Comparison of ENCODE assay signal across 8 mouse cellular contexts in genomic region chr7:44898607-44899006, GRCm38 (mm10). TPM values are rescaled to one million over a fixed set of nuclear protein-coding genes. Genes with fewer than 3 reads are reported as not detected.
A peak's percentile ranks its signal among the peaks of the same experiment; 100 is the strongest.
DNase-seq lines count a peak whose midpoint lies in the region; ATAC-seq and TF ChIP-seq lines count a peak whose summit lies in the region.

No protein-coding gene starts in this region.

- peaks cover 12% of the 10 kb centered on the region for H3K36me3 ChIP-seq in intestine, embryonic 15.5 days
- peaks cover 32% of the 10 kb centered on the region for H3K36me3 ChIP-seq in liver, postnatal 0 days (replicated peaks; ENCODE audit: insufficient read depth, low read length)

- H3K4me3 ChIP-seq in intestine, embryonic 15.5 days (replicated peaks): no peak overlapping the region
- no peak overlapping the region for H3K4me3 ChIP-seq in liver, postnatal 0 days (ENCODE audit: low read depth, low read length)

- no peaks in the 10 kb centered on the region for H3K9me3 ChIP-seq in intestine, embryonic 15.5 days
- H3K9me3 ChIP-seq in liver, postnatal 0 days (ENCODE audit: low read length): no peaks in the 10 kb centered on the region

- no peaks in the 10 kb centered on the region for H3K27me3 ChIP-seq in intestine, embryonic 15.5 days (replicated peaks)
- H3K27me3 ChIP-seq in liver, postnatal 0 days (ENCODE audit: insufficient read depth, low read length): no peaks in the 10 kb centered on the region

- peaks cover 29% of the 10 kb centered on the region for H3K4me1 ChIP-seq in intestine, embryonic 15.5 days (replicated peaks)
- peaks cover 26% of the 10 kb centered on the region for H3K4me1 ChIP-seq in liver, postnatal 0 days (ENCODE audit: insufficient read depth)

- H3K9ac ChIP-seq in intestine, embryonic 15.5 days: no peak overlapping the region
- H3K9ac ChIP-seq in liver, postnatal 0 days (replicated peaks): no peak overlapping the region; the same call in 1 of the 2 replicates

- H3K4me2 ChIP-seq in intestine, embryonic 15.5 days (replicated peaks): no peak overlapping the region; the same call in 1 of the 2 replicates
- no peak overlapping the region for H3K4me2 ChIP-seq in liver, postnatal 0 days (ENCODE audit: low read depth, low read length)

- TF ChIP-seq EP300 in liver, postnatal 0 days (IDR thresholded peaks at IDR 0.05; ENCODE audit: low read depth): no peak

- H3K27ac ChIP-seq in intestine, embryonic 15.5 days: no peak overlapping the region
- H3K27ac ChIP-seq in liver, postnatal 0 days (ENCODE audit: low read depth): no peak overlapping the region

- WGBS in intestine, embryonic 15.5 days: 31% methylated on average over 19 of the region's 19 CpGs
- WGBS in liver, postnatal 0 days (ENCODE audit: insufficient replicate concordance): 41% methylated on average over 18 of the region's 19 CpGs

- peak; percentile 97 for DNase-seq in heart, adult 11 months
- DNase-seq in heart, postnatal 25 days (ENCODE audit: low spot score): no peak
- peak; percentile 44 for DNase-seq in 3134 (ENCODE audit: extremely low read depth, insufficient read length, low spot score)
- DNase-seq in adrenal gland, postnatal 10 days: peak; percentile 69
- DNase-seq in liver, postnatal 0 days: peak; percentile 74
- no peak for DNase-seq in layer of hippocampus, postnatal 14 days (ENCODE audit: low spot score in 2 of 2)

- intact Hi-C loops in heart, postnatal 25 days (cut with DNase I): loop anchor here (5.0 kb wide), 1 partner anchor 36 kb away; no protein-coding TSS in a partner anchor

- ATAC-seq in intestine, embryonic 15.5 days: 0 out of 2 replicates have a peak, but pooled peaks have one; percentile 4
- ATAC-seq in liver, postnatal 0 days: peak; percentile 31
- no peak for ATAC-seq in frontal cortex, adult (ENCODE audit: low TSS enrichment)

- peak; percentile 54 for TF ChIP-seq CTCF in liver, postnatal 0 days (IDR thresholded peaks at IDR 0.05; ENCODE audit: low read depth)

RNA-seq across cellular contexts. Expression of gene Fuz, which starts 2.7 kb away (rescaled TPM):
- 10 to 100 TPM; 12.9 to 15.0 TPM for total RNA-seq in heart, postnatal 25 days (2021)
- 10 to 100 TPM; 19.5 to 24.8 TPM for total RNA-seq in adrenal gland, postnatal 10 days (2021)
- 17.0 and 18.8 TPM in 2 replicates for polyA plus RNA-seq in intestine, embryonic 15.5 days (2015; fragmentation: Nextera tagmentation; extraction: Ambion mirVana)
- 4.1 and 4.4 TPM in 2 replicates for polyA plus RNA-seq in liver, postnatal 0 days (2015; fragmentation: Nextera tagmentation; extraction: Ambion mirVana)
- total RNA-seq in layer of hippocampus, postnatal 14 days (2021): 10 to 100 TPM; 21.0 to 21.4 TPM

RNA-seq across cellular contexts. Expression of gene Med25, which starts 6.1 kb away (rescaled TPM):
- total RNA-seq in heart, postnatal 25 days (2021): 10 to 100 TPM; 66.7 to 73.9 TPM
- total RNA-seq in adrenal gland, postnatal 10 days (2021): 10 to 100 TPM; 73.7 to 83.7 TPM
- polyA plus RNA-seq in intestine, embryonic 15.5 days (2015; fragmentation: Nextera tagmentation; extraction: Ambion mirVana): 88.2 and 91.8 TPM in 2 replicates
- 35.6 and 37.7 TPM in 2 replicates for polyA plus RNA-seq in liver, postnatal 0 days (2015; fragmentation: Nextera tagmentation; extraction: Ambion mirVana)
- 100 to 1,000 TPM; 106 to 111 TPM for total RNA-seq in layer of hippocampus, postnatal 14 days (2021)

RNA-seq across cellular contexts. Expression of gene Ptov1, which starts 29.0 kb away (rescaled TPM):
- total RNA-seq in heart, postnatal 25 days (2021): 100 to 1,000 TPM; 153 to 165 TPM
- 100 to 1,000 TPM; 239 to 266 TPM for total RNA-seq in adrenal gland, postnatal 10 days (2021)
- polyA plus RNA-seq in intestine, embryonic 15.5 days (2015; fragmentation: Nextera tagmentation; extraction: Ambion mirVana): 239 and 253 TPM in 2 replicates
- 43.5 and 49.8 TPM in 2 replicates for polyA plus RNA-seq in liver, postnatal 0 days (2015; fragmentation: Nextera tagmentation; extraction: Ambion mirVana)
- total RNA-seq in layer of hippocampus, postnatal 14 days (2021): 100 to 1,000 TPM; 272 to 295 TPM

RNA-seq across cellular contexts. Expression of gene Ap2a1, which starts 30.7 kb away (rescaled TPM):
- total RNA-seq in heart, postnatal 25 days (2021): 10 to 100 TPM; 72.5 to 73.1 TPM
- 10 to 100 TPM; 83.6 to 93.2 TPM for total RNA-seq in adrenal gland, postnatal 10 days (2021)
- 60.1 and 65.0 TPM in 2 replicates for polyA plus RNA-seq in intestine, embryonic 15.5 days (2015; fragmentation: Nextera tagmentation; extraction: Ambion mirVana)
- 25.6 and 29.5 TPM in 2 replicates for polyA plus RNA-seq in liver, postnatal 0 days (2015; fragmentation: Nextera tagmentation; extraction: Ambion mirVana)
- 100 to 1,000 TPM; 310 to 327 TPM for total RNA-seq in layer of hippocampus, postnatal 14 days (2021)

RNA-seq across cellular contexts. Expression of gene Pnkp, which starts 41.7 kb away (rescaled TPM):
- total RNA-seq in heart, postnatal 25 days (2021): 10 to 100 TPM; 16.0 to 16.6 TPM
- total RNA-seq in adrenal gland, postnatal 10 days (2021): 10 to 100 TPM; 37.6 to 38.6 TPM
- 25.9 and 29.0 TPM in 2 replicates for polyA plus RNA-seq in intestine, embryonic 15.5 days (2015; fragmentation: Nextera tagmentation; extraction: Ambion mirVana)
- 25.6 and 27.9 TPM in 2 replicates for polyA plus RNA-seq in liver, postnatal 0 days (2015; fragmentation: Nextera tagmentation; extraction: Ambion mirVana)
- total RNA-seq in layer of hippocampus, postnatal 14 days (2021): 10 to 100 TPM; 32.3 to 33.3 TPM

Comparison
In these comparisons a context has a peak if more than half of its experiments do, and no peak if none do; other contexts are left out.
1. DNase-seq: peak in heart, adult 11 months (single experiment), 3134 (single experiment), adrenal gland, postnatal 10 days (single experiment) and liver, postnatal 0 days (single experiment); none in heart, postnatal 25 days (single experiment) and layer of hippocampus, postnatal 14 days (0 of 2).